Mouse (Mus musculus) cerebellum, postnatal 10 days (tissue): ENCODE results near the gene Ehmt1.
A peak's percentile ranks its signal among the peaks of the same experiment; 100 is the strongest.

Experiments
- DNase-seq, 2 experiments: peaks; one replicate each; pipeline ENCODE4 v3.0.0; 2021; ENCODE audit warnings: mixed read lengths in 2 of 2

The Ehmt1 gene

GRCm38 (mm10) chr2:24796833-24797457 is 122.5 kb downstream of the Ehmt1 start:
- DNase-seq: no peak

GRCm38 (mm10) chr2:24787250-24787649 is 132.2 kb downstream of the Ehmt1 start:
- no peak for DNase-seq

GRCm38 (mm10) chr2:24781253-24781652 is 138.2 kb downstream of the Ehmt1 start:
- no peak for DNase-seq

- DNase-seq: no peak
Observed at GRCm38 (mm10) chr2:24776831-24777230, 142.6 kb downstream of the Ehmt1 start.

- no peak for DNase-seq
Observed at GRCm38 (mm10) chr2:24775951-24776587, 143.3 kb downstream of the Ehmt1 start.

GRCm38 (mm10) chr2:24774832-24775231 is 144.6 kb downstream of the Ehmt1 start:
- peak; percentile 27 to 38 for DNase-seq

GRCm38 (mm10) chr2:24770861-24771260 is 148.6 kb downstream of the Ehmt1 start:
- DNase-seq: peak; percentile 38 to 47

GRCm38 (mm10) chr2:24763115-24763557 is 156.3 kb downstream of the Ehmt1 start, which contains the start of gene Cacna1b:
TSS of gene Cacna1b (minus strand) at chr2:24763152.
- peak; percentile 99 for DNase-seq

GRCm38 (mm10) chr2:24762446-24762960 is 156.9 kb downstream of the Ehmt1 start:
- DNase-seq: peak; percentile 85 to 86

- peak; percentile 83 to 88 for DNase-seq
Observed at GRCm38 (mm10) chr2:24761923-24762445, 157.4 kb downstream of the Ehmt1 start.

GRCm38 (mm10) chr2:24755276-24755675 is 164.1 kb downstream of the Ehmt1 start:
- peak; percentile 80 to 84 for DNase-seq

GRCm38 (mm10) chr2:24752599-24752998 is 166.8 kb downstream of the Ehmt1 start:
- DNase-seq: no peak

- DNase-seq: no peak
Observed at GRCm38 (mm10) chr2:24750051-24750450, 169.4 kb downstream of the Ehmt1 start.

- DNase-seq: no peak
Observed at GRCm38 (mm10) chr2:24747878-24748277, 171.5 kb downstream of the Ehmt1 start.
